Mouse (Mus musculus) splenic B cell, adult 2 months (primary cell): ENCODE results near the gene Tdrd7.
A peak's percentile ranks its signal among the peaks of the same experiment; 100 is the strongest.

Experiments used
- DNase-seq: peaks from one replicate; pipeline ENCODE4 v3.0.0-alpha.2; 2011; ENCODE audit warnings: low read depth, low spot score
- H3K27me3 ChIP-seq: 2 replicates; pipeline ENCODE4 v1.6.1; 2012; ENCODE audit warnings: mild to moderate bottlenecking, low read length, moderate library complexity, mixed read lengths; ENCODE audit not compliant: control insufficient read depth, poor library complexity, insufficient read depth, severe bottlenecking
- H3K36me3 ChIP-seq: 2 replicates; pipeline ENCODE4 v1.6.1; 2012; ENCODE audit warnings: mild to moderate bottlenecking, low read length, moderate library complexity, mixed read lengths; ENCODE audit not compliant: control insufficient read depth, poor library complexity, insufficient read depth, severe bottlenecking

The Tdrd7 gene

DNA sequence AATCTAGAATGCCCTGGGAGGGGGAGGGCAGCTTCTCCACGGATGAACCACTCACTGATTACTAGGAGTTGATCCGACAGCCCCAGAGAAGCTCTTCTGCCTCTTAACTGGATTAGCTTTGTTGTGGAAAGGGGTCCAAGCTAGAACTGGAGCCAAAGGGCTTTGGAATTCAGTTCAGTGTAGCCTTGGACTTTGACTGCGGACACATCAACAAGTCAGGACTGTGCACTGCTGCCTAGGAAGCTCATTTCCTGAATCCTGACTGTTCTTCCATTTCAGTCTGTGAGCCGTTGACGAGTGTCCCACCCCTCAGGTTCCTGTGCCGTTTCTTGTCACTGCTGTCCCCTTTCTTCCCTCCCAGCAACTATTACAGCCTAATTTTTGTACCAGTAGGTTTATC lies 1.6 kb downstream of the Tdrd7 start:
- no peak for DNase-seq
- Histone ChIP-seq H3K36me3 (no peaks in the 10 kb centered on the region), H3K27me3 (no peaks in the 10 kb centered on the region)

DNA sequence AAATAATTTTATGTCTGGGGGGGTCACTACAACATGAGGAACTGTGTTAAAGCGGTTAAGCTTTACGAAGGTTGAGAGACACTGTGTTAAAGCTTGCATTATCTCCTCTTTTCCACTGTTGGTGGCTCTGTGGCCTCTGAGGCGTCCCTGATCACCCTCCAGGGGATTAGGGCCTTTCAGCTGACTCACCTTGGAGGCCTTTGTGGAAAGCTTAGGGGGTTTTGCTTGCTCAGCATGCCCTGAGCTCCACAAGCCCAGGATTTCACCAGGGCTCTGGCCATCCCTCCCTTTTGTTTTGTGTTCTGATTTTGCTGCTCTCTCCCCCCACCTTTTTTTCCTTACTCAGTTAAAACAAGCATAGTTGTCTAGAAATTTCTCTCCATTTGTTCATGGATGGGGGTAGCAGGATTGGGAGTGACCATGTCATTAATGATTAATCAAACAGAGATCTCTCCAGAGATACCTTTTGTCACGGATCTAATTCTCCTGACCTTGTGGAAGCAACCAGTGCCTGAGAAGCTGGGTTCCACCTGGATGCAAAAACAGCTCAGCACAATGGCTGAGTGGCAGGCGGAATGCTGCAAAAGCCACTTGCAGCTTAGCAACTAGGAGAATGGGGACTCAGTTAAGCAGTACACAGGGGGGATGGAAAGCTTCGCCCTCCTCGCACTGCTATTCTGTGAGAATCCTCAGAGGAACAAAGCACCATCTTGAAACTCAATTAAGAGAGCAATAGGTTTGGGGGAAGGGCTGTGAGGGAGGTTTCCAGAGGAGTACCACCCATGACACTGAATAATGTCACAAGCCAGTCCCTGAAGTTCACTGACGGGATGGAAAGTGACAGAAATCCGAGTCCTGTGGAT lies 2.6 kb downstream of the Tdrd7 start:
- Histone ChIP-seq H3K36me3 (no peaks in the 10 kb centered on the region), H3K27me3 (no peaks in the 10 kb centered on the region)
- DNase-seq = no peak

- Histone ChIP-seq H3K36me3 (no peaks in the 10 kb centered on the region), H3K27me3 (no peaks in the 10 kb centered on the region)
- DNase-seq = no peak
These were observed 3.9 kb downstream of the Tdrd7 start for GRCm38 (mm10) chr4:45969051-45969450.

- H3K27me3 ChIP-seq = no peaks in the 10 kb centered on the region
- DNase-seq = no peak
- H3K36me3 ChIP-seq = no peaks in the 10 kb centered on the region
These were observed 5.0 kb downstream of the Tdrd7 start for GRCm38 (mm10) chr4:45970048-45970560.

DNA sequence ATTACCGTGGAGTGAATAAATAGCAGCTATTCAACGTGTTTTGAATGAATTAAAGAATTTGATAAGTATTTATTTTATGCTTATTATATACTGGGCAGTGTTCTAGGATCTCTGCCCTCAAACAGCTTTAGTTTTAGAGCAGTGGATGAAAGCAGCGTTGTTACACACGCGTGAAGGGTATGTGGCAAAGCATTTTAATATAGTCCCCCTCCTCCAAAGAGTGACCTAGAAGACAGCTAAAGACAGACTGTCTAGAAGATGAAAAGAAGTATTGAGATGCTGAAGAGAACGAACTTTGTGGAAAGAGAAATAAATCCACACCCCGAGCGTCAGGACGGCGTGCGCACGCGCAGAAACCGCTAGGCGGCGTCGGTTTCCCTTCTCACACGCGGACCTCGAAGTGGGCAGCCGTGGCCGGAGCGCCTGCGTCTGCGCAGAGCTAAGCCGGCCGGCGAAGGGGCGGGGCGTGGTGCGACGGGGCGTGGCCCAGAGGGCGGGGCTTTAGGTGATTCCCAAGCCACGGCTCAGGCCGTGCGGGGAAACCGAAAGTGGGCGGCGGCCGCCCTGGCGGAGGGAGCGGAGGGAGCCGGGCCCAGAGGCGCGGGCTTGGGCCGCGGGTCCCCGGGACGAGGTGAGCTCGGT lies 6.8 kb downstream of the Tdrd7 start:
- Histone ChIP-seq H3K27me3 (no peaks in the 10 kb centered on the region), H3K36me3 (no peaks in the 10 kb centered on the region)
- DNase-seq = peak; percentile 93

DNA sequence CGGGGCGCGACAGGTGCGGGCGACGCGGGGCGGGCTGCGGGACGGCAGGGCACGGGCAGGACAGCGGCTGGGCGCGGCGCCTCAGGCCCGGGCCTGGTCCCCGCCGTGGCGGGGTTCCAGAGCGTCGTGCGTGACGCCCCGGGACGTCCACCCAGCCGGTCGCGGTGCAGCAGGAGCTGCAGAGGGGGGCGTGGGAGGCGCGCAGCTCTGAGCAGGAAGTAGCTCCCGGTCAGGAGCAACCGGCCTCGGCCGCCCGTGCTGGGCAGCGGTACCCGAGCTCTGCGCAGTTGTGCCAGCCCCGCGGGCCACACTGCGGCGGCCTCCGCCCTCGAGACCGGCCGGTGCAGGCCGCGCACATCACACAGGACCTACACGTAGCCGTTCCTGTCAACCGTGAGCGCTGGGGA lies 7.3 kb downstream of the Tdrd7 start:
- Histone ChIP-seq H3K36me3 (no peaks in the 10 kb centered on the region), H3K27me3 (no peaks in the 10 kb centered on the region)
- peak; percentile 46 for DNase-seq

DNA sequence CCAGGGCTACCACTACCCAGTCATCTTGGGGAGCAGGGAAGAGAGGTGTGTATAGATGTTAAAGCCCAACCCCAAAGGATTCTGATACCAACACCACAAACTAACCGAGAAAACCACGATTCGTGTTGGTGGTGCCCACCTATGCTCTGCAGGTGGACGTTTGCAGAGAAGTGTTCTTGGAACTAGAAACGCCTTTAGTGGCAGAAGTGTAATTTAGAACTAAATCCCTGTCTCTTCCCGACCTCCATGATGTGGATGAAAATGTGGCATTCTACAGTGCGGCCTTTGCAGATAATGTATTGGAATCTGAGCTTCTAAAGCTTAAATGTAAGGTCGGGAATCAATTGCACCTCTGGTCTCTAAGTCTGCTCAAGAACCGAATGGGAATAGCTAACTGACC lies 7.8 kb downstream of the Tdrd7 start:
- H3K36me3 ChIP-seq = no peaks in the 10 kb centered on the region
- no peaks in the 10 kb centered on the region for H3K27me3 ChIP-seq
- no peak for DNase-seq

DNA sequence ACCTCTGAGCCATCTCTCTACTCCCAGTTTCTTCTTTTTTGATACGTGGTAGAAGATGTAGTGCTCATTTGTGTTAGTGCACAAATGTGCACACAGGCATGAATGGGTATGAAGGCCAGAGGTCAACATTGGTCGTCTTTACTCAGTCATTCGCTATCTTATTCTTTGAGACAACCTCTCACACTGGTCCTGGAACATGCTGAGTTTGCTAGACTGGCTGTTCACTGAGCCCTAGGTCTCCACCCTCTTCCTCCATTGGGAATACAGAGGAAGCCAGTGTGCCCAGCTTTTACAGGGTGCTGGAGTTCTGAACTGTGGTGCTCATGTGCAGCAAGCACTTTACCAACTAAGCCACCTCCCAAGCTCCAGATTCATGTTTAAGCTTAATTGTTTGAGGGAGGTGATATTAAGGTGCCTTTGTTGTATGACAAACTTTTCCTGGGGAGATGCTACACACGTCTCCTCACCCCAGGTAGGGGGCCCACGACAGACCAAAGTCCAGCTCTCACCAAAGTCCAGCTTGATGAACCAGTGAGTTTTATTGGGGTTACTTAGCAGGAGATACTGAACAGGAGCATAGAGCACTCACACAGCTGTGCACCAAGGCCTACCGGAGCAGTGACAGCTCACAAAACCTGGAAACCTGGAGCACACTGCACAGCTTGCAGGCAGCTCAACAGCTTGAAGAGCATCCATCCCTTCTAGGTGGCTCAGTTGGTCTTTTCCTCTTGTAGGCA lies 12.0 kb downstream of the Tdrd7 start:
- no peaks in the 10 kb centered on the region for H3K36me3 ChIP-seq
- DNase-seq = no peak
- H3K27me3 ChIP-seq = no peaks in the 10 kb centered on the region

GRCm38 (mm10) chr4:45979916-45980315 lies 14.8 kb downstream of the Tdrd7 start:
- H3K36me3 ChIP-seq = no peaks in the 10 kb centered on the region
- no peaks in the 10 kb centered on the region for H3K27me3 ChIP-seq
- no peak for DNase-seq

GRCm38 (mm10) chr4:45981054-45981453 lies 15.9 kb downstream of the Tdrd7 start:
- no peaks in the 10 kb centered on the region for H3K36me3 ChIP-seq
- no peak for DNase-seq
- no peaks in the 10 kb centered on the region for H3K27me3 ChIP-seq

DNA sequence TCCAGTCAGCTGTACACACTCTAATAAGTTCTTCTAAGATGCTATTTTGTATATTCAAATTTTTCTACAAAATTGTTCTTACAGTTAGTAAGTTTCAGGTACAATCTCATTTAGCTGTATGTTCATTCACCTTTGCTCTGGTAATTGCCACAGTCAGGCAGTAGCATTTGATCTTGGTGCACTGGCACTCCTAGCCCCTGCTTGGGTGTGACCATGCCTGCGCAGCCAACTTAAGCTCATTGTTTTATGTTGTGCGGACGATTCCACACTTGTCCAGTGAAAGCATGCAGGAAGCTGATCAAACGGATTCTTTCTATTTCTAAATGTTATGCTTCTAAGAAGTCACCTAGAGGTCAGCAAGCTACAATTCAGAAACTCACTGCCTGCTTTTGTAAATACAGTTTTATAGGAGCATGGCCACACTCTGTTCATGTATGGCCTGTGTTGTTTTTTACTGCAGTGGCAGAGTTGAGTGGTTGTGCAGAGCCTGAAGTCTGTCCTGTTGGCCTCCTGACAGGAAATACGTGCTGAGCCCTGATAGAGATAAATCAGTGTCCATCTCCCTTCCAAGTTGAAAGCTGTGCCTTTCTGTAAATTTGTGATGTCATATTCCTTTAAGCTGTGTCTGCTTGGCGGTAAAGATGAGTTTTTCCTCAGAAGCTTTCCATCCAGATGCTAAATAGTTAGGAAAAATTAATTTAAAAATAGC lies 25.4 kb downstream of the Tdrd7 start:
- DNase-seq = no peak
- no peaks in the 10 kb centered on the region for H3K27me3 ChIP-seq

GRCm38 (mm10) chr4:45998536-45998935 lies 33.4 kb downstream of the Tdrd7 start:
- H3K27me3 ChIP-seq = no peaks in the 10 kb centered on the region

More for the DNA sequence above, 25.4 kb downstream of the Tdrd7 start:
- H3K36me3 ChIP-seq = peaks cover 2% of the 10 kb centered on the region

DNA sequence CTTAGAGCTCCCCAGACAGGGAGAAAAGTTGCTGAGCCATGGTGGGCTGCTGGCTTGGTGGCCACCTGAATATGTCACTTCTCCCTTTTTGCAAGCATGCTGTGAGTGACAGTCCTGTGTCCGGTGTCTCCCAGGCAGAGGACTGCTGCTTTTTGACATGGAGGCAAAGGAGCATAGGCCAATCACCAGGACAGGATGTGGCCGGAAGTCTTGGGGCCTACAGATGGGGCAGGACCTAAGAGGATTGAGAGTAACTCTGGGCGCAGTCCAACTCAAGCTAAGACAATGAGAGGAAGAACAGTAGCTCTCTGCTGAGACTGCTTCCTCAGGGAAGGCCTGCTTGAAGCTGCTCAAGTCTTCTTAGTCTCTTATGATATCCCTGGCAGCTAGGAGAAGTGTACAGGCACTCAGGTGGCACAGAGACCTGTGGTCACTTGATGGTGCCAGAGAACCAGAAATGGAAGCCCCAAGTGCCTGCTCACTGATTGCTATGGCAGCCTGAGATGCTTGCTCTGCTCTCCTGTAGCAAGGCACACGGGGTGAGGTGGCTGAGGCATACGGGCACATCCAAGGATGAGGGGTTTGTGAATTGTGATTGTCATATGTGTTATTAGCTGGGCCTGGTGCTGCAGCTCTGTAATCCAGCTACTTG lies 43.1 kb downstream of the Tdrd7 start:
- no peak for DNase-seq
- no peaks in the 10 kb centered on the region for H3K27me3 ChIP-seq
- peaks cover 2% of the 10 kb centered on the region for H3K36me3 ChIP-seq

More at GRCm38 (mm10) chr4:45998536-45998935, 33.4 kb downstream of the Tdrd7 start:
- DNase-seq = no peak
- no peaks in the 10 kb centered on the region for H3K36me3 ChIP-seq

GRCm38 (mm10) chr4:46011698-46012097 lies 46.6 kb downstream of the Tdrd7 start:
- Histone ChIP-seq H3K36me3 (peaks cover 4% of the 10 kb centered on the region), H3K27me3 (no peaks in the 10 kb centered on the region)
- DNase-seq = no peak
